Mouse (Mus musculus) heart, embryonic 15.5 days (tissue): ENCODE data around the gene Dyrk4. TPM values are rescaled to one million over a fixed set of nuclear protein-coding genes. Genes with fewer than 3 reads are reported as not detected.

Source experiments
- ATAC-seq: fragments of 200-750 bp; cut with Nextera tagmentation; replicated peaks from 2 replicates; pipeline ENCODE4 v1.8.0; 2017; ENCODE audit warnings: low read depth, moderate TSS enrichment; ENCODE audit not compliant: insufficient number of reproducible peaks, insufficient read depth, low FRiP score
- H3K27ac ChIP-seq: fragments of 300-500 bp; sonication (generic); 2 replicates; pipeline ENCODE4 v1.5.1; 2015; ENCODE audit warnings: mild to moderate bottlenecking, inconsistent platforms
- H3K27me3 ChIP-seq: fragments of 300-500 bp; sonication (generic); 2 replicates; pipeline ENCODE4 v1.6.1; 2015; ENCODE audit warnings: inconsistent platforms
- H3K36me3 ChIP-seq: fragments of 300-500 bp; sonication (generic); 2 replicates; pipeline ENCODE4 v1.6.1; 2015; ENCODE audit warnings: mild to moderate bottlenecking, inconsistent platforms
- H3K4me1 ChIP-seq: fragments of 300-500 bp; sonication (generic); replicated peaks from 2 replicates; pipeline ENCODE4 v1.6.1; 2015; ENCODE audit warnings: inconsistent platforms
- H3K4me2 ChIP-seq: fragments of 300-500 bp; sonication (generic); 2 replicates; pipeline ENCODE4 v1.6.1; 2015; ENCODE audit warnings: inconsistent platforms, mild to moderate bottlenecking, moderate library complexity
- H3K4me3 ChIP-seq: fragments of 300-500 bp; sonication (generic); 2 replicates; pipeline ENCODE4 v1.5.1; 2015; ENCODE audit warnings: mild to moderate bottlenecking, inconsistent platforms
- H3K9ac ChIP-seq: fragments of 300-500 bp; sonication (generic); 2 replicates; pipeline ENCODE4 v1.6.1; 2015; ENCODE audit warnings: mild to moderate bottlenecking, inconsistent platforms
- H3K9me3 ChIP-seq: fragments of 300-500 bp; sonication (generic); replicated peaks from 2 replicates; pipeline ENCODE4 v1.6.1; 2016; ENCODE audit warnings: inconsistent platforms
- WGBS: fragments of 180-500 bp; shearing (Covaris S2); methylation state at CpG from one replicate; pipeline ENCODE4 v1.1.7; 2015; ENCODE audit warnings: mixed read lengths; 5-methylcytosine and 5-hydroxymethylcytosine counted together
- polyA plus RNA-seq: library from polyadenylated mRNA; unstranded; fragments of >200 nt; fragmentation: Nextera tagmentation; extraction: Ambion mirVana; gene quantifications from 2 replicates; pipeline ENCODE4 v1.2.1, GENCODE M21; 2015

Dyrk4 gene
- polyA plus RNA-seq = 0.29 TPM in 1 of 2 replicates, not detected in the other

- H3K4me1 ChIP-seq = peaks cover 4% of the 10 kb centered on the region
- no peak within 1 kb of the TSS for H3K9ac ChIP-seq
- 0 out of 2 replicates have a peak, but pooled peaks have one; percentile 22 for ATAC-seq
- H3K4me2 ChIP-seq = peak within 1 kb of the TSS; percentile 55
- H3K9me3 ChIP-seq = no peaks in the 10 kb centered on the region
- H3K36me3 ChIP-seq = peaks cover 37% of the 10 kb centered on the region
- H3K27me3 ChIP-seq = no peaks in the 10 kb centered on the region
- whole genome bisulfite sequencing = 13% methylated on average over 21 of the region's 21 CpGs
- H3K27ac ChIP-seq = no peak within 1 kb of the TSS
- H3K4me3 ChIP-seq = peak within 1 kb of the TSS; percentile 35
Observed at GRCm38 (mm10) chr6:126921111-126921881, at the start of gene Dyrk4. Gene Dyrk4 (minus strand): TSS chr6:126921839.

- WGBS = 46% methylated on average over 14 of the region's 14 CpGs
- H3K4me1 ChIP-seq = peaks cover 25% of the 10 kb centered on the region
- H3K27ac ChIP-seq = peak overlapping the region; percentile 77
- H3K4me2 ChIP-seq = peak overlapping the region; percentile 29
- H3K36me3 ChIP-seq = 0 out of 2 replicates have a peak, but pooled peaks cover 6% of the 10 kb centered on the region
- no peak overlapping the region for H3K9ac ChIP-seq
- no peaks in the 10 kb centered on the region for H3K27me3 ChIP-seq
- H3K9me3 ChIP-seq = no peaks in the 10 kb centered on the region
- H3K4me3 ChIP-seq = no peak overlapping the region
- peak; percentile 60 for ATAC-seq
Observed at GRCm38 (mm10) chr6:126966241-126967026, 44.8 kb upstream of the Dyrk4 start.

- Histone ChIP-seq H3K4me1 (peaks cover 26% of the 10 kb centered on the region), H3K27ac (no peak overlapping the region), H3K9me3 (no peaks in the 10 kb centered on the region), H3K36me3 (0 out of 2 replicates have a peak, but pooled peaks cover 6% of the 10 kb centered on the region), H3K4me2 (no peak overlapping the region), H3K4me3 (no peak overlapping the region), H3K27me3 (no peaks in the 10 kb centered on the region), H3K9ac (no peak overlapping the region)
- no peak for ATAC-seq
- WGBS = 68% methylated on average over 9 of the region's 9 CpGs
Observed at GRCm38 (mm10) chr6:126963426-126963825, 41.8 kb upstream of the Dyrk4 start.

- Histone ChIP-seq H3K4me2 (no peak overlapping the region), H3K4me3 (no peak overlapping the region), H3K9ac (no peak overlapping the region), H3K4me1 (peaks cover 26% of the 10 kb centered on the region), H3K36me3 (0 out of 2 replicates have a peak, but pooled peaks cover 8% of the 10 kb centered on the region), H3K27ac (no peak overlapping the region), H3K27me3 (no peaks in the 10 kb centered on the region), H3K9me3 (no peaks in the 10 kb centered on the region)
- 70% methylated on average over 5 of the region's 5 CpGs for WGBS
- no peak for ATAC-seq
Observed at GRCm38 (mm10) chr6:126962709-126963108, 41.1 kb upstream of the Dyrk4 start.

GRCm38 (mm10) chr6:126961371-126962018 is 39.9 kb upstream of the Dyrk4 start:
- H3K4me3 ChIP-seq = no peak overlapping the region
- ATAC-seq = peak; percentile 73; the same call in 1 of the 2 replicates
- H3K27me3 ChIP-seq = no peaks in the 10 kb centered on the region
- H3K27ac ChIP-seq = peak overlapping the region; percentile 89
- no peaks in the 10 kb centered on the region for H3K9me3 ChIP-seq
- H3K4me2 ChIP-seq = no peak overlapping the region
- no peak overlapping the region for H3K9ac ChIP-seq
- WGBS = 52% methylated on average over 8 of the region's 8 CpGs
- peaks cover 21% of the 10 kb centered on the region for H3K4me1 ChIP-seq
- H3K36me3 ChIP-seq = peaks cover 19% of the 10 kb centered on the region

- Histone ChIP-seq H3K9me3 (no peaks in the 10 kb centered on the region), H3K27me3 (no peaks in the 10 kb centered on the region), H3K4me2 (no peak overlapping the region), H3K27ac (no peak overlapping the region), H3K4me3 (no peak overlapping the region), H3K36me3 (peaks cover 20% of the 10 kb centered on the region), H3K4me1 (no peaks in the 10 kb centered on the region), H3K9ac (no peak overlapping the region)
- 9% methylated on average over 10 of the region's 10 CpGs for WGBS
- no peak for ATAC-seq
Observed at GRCm38 (mm10) chr6:126955734-126956133, 34.1 kb upstream of the Dyrk4 start.

GRCm38 (mm10) chr6:126948336-126948735 is 26.7 kb upstream of the Dyrk4 start:
- Histone ChIP-seq H3K27me3 (no peaks in the 10 kb centered on the region), H3K4me2 (no peak overlapping the region), H3K4me3 (no peak overlapping the region), H3K9ac (no peak overlapping the region), H3K27ac (no peak overlapping the region), H3K4me1 (no peaks in the 10 kb centered on the region), H3K9me3 (no peaks in the 10 kb centered on the region), H3K36me3 (peaks cover 25% of the 10 kb centered on the region; the same call in 1 of the 2 replicates)
- ATAC-seq = no peak
- WGBS = 85% methylated on average over 4 of the region's 4 CpGs

- H3K4me2 ChIP-seq = peak overlapping the region; percentile 94
- 4% methylated on average over 5 of the region's 5 CpGs for WGBS
- no peaks in the 10 kb centered on the region for H3K27me3 ChIP-seq
- H3K27ac ChIP-seq = no peak overlapping the region
- H3K4me1 ChIP-seq = peaks cover 25% of the 10 kb centered on the region
- H3K4me3 ChIP-seq = peak overlapping the region; percentile 93
- H3K9ac ChIP-seq = peak overlapping the region; percentile 58; the same call in 1 of the 2 replicates
- H3K9me3 ChIP-seq = no peaks in the 10 kb centered on the region
- no peak for ATAC-seq
- peaks cover 17% of the 10 kb centered on the region for H3K36me3 ChIP-seq
Observed at GRCm38 (mm10) chr6:126940451-126940850, 18.8 kb upstream of the Dyrk4 start.

GRCm38 (mm10) chr6:126939487-126940171 is 18.0 kb upstream of the Dyrk4 start, which contains the start of the genes Rad51ap1 and D6Wsu163e:
Gene Rad51ap1 (minus strand): TSS chr6:126939587.
Gene D6Wsu163e (plus strand): TSS chr6:126939962.
- peak within 1 kb of the TSS; percentile 71 for H3K9ac ChIP-seq
- ATAC-seq = peak; percentile 97
- peak within 1 kb of the TSS; percentile 93 for H3K4me3 ChIP-seq
- no peaks in the 10 kb centered on the region for H3K27me3 ChIP-seq
- no peaks in the 10 kb centered on the region for H3K9me3 ChIP-seq
- H3K4me1 ChIP-seq = peaks cover 25% of the 10 kb centered on the region
- peaks cover 14% of the 10 kb centered on the region for H3K36me3 ChIP-seq
- peak within 1 kb of the TSS; percentile 94 for H3K4me2 ChIP-seq
- peak within 1 kb of the TSS; percentile 71 for H3K27ac ChIP-seq
- under 1% methylated on average over 33 of the region's 33 CpGs for WGBS

- H3K27ac ChIP-seq = peak overlapping the region; percentile 53
- no peak for ATAC-seq
- WGBS = under 1% methylated on average over 31 of the region's 31 CpGs
- peak overlapping the region; percentile 71 for H3K9ac ChIP-seq
- H3K36me3 ChIP-seq = peaks cover 16% of the 10 kb centered on the region
- H3K27me3 ChIP-seq = no peaks in the 10 kb centered on the region
- peak overlapping the region; percentile 93 for H3K4me3 ChIP-seq
- peak overlapping the region; percentile 94 for H3K4me2 ChIP-seq
- H3K4me1 ChIP-seq = peaks cover 25% of the 10 kb centered on the region
- H3K9me3 ChIP-seq = no peaks in the 10 kb centered on the region
Observed at GRCm38 (mm10) chr6:126938853-126939486, 17.3 kb upstream of the Dyrk4 start.
